Mouse (Mus musculus) embryonic facial prominence, embryonic 12.5 days (tissue): ENCODE data around the gene Ntng1. TPM values are rescaled to one million over a fixed set of nuclear protein-coding genes. Genes with fewer than 3 reads are reported as not detected.

Experiments used
- ATAC-seq: fragments of 200-750 bp; cut with Nextera tagmentation; 2 replicates; pipeline ENCODE4 v1.8.0; 2017; ENCODE audit not compliant: insufficient number of reproducible peaks, insufficient read depth, low FRiP score, low TSS enrichment
- H3K27ac ChIP-seq: fragments of 300-500 bp; sonication (generic); 2 replicates; pipeline ENCODE4 v1.5.1; 2016; ENCODE audit warnings: mild to moderate bottlenecking
- H3K27me3 ChIP-seq: fragments of 300-500 bp; sonication (generic); 2 replicates; pipeline ENCODE4 v1.6.1; 2016; ENCODE audit warnings: mild to moderate bottlenecking, moderate library complexity
- H3K36me3 ChIP-seq: fragments of 300-500 bp; sonication (generic); 2 replicates; pipeline ENCODE4 v1.6.1; 2016; ENCODE audit warnings: mild to moderate bottlenecking
- H3K4me1 ChIP-seq: fragments of 300-500 bp; sonication (generic); 2 replicates; pipeline ENCODE4 v1.6.1; 2016
- H3K4me2 ChIP-seq: fragments of 300-500 bp; sonication (generic); replicated peaks from 2 replicates; pipeline ENCODE4 v1.6.1; 2016; ENCODE audit warnings: mild to moderate bottlenecking, moderate library complexity
- H3K4me3 ChIP-seq: fragments of 300-500 bp; sonication (generic); 2 replicates; pipeline ENCODE4 v1.5.1; 2016; ENCODE audit warnings: mild to moderate bottlenecking
- H3K9ac ChIP-seq: fragments of 300-500 bp; sonication (generic); 2 replicates; pipeline ENCODE4 v1.6.1; 2016; ENCODE audit warnings: mild to moderate bottlenecking, moderate library complexity
- H3K9me3 ChIP-seq: fragments of 300-500 bp; sonication (generic); 2 replicates; pipeline ENCODE4 v1.6.1; 2016; ENCODE audit warnings: mild to moderate bottlenecking, moderate library complexity
- WGBS: fragments of 180-500 bp; shearing (Covaris S2); methylation state at CpG from one replicate; pipeline ENCODE4 v1.1.7; 2016; 5-methylcytosine and 5-hydroxymethylcytosine counted together
- polyA plus RNA-seq: library from polyadenylated mRNA; unstranded; fragments of >200 nt; fragmentation: Nextera tagmentation; extraction: Ambion mirVana; gene quantifications from 2 replicates; pipeline ENCODE4 v1.2.1, GENCODE M21; 2016

The Ntng1 gene
- polyA plus RNA-seq, 1 experiment from 2014 or later: 6.0 TPM

GRCm38 (mm10) chr3:110131043-110131891 is 12.5 kb downstream of the Ntng1 start:
- Histone ChIP-seq H3K9ac (no peak overlapping the region), H3K27me3 (no peaks in the 10 kb centered on the region), H3K4me1 (0 out of 2 replicates have a peak, but pooled peaks cover 4% of the 10 kb centered on the region), H3K9me3 (no peaks in the 10 kb centered on the region), H3K36me3 (no peaks in the 10 kb centered on the region), H3K4me3 (no peak overlapping the region), H3K4me2 (no peak overlapping the region), H3K27ac (no peak overlapping the region)
- 49% methylated on average over 18 of the region's 18 CpGs for WGBS
- no peak for ATAC-seq

- Histone ChIP-seq H3K9ac (no peak overlapping the region), H3K36me3 (no peaks in the 10 kb centered on the region), H3K27me3 (no peaks in the 10 kb centered on the region), H3K4me2 (no peak overlapping the region), H3K27ac (no peak overlapping the region), H3K4me3 (no peak overlapping the region), H3K9me3 (no peaks in the 10 kb centered on the region), H3K4me1 (0 out of 2 replicates have a peak, but pooled peaks cover 4% of the 10 kb centered on the region)
- 67% methylated on average over 6 of the region's 6 CpGs for WGBS
- ATAC-seq: no peak
Measured at GRCm38 (mm10) chr3:110129607-110130006, 14.2 kb downstream of the Ntng1 start.

- Histone ChIP-seq H3K4me2 (no peak overlapping the region), H3K9me3 (no peaks in the 10 kb centered on the region), H3K36me3 (no peaks in the 10 kb centered on the region), H3K27ac (no peak overlapping the region), H3K27me3 (no peaks in the 10 kb centered on the region), H3K4me3 (no peak overlapping the region), H3K4me1 (no peaks in the 10 kb centered on the region), H3K9ac (no peak overlapping the region)
- no peak for ATAC-seq
- 36% methylated on average over 2 of the region's 2 CpGs for WGBS
Measured at GRCm38 (mm10) chr3:110105982-110106381, 37.8 kb downstream of the Ntng1 start.

GRCm38 (mm10) chr3:110094407-110094806 is 49.4 kb downstream of the Ntng1 start:
- Histone ChIP-seq H3K9ac (no peak overlapping the region), H3K4me3 (no peak overlapping the region), H3K4me2 (no peak overlapping the region), H3K27ac (no peak overlapping the region), H3K27me3 (no peaks in the 10 kb centered on the region), H3K9me3 (no peaks in the 10 kb centered on the region), H3K36me3 (no peaks in the 10 kb centered on the region), H3K4me1 (no peaks in the 10 kb centered on the region)
- no peak for ATAC-seq
- WGBS: 84% methylated on average over 2 of the region's 2 CpGs

GRCm38 (mm10) chr3:110094003-110094402 is 49.8 kb downstream of the Ntng1 start:
- no peaks in the 10 kb centered on the region for H3K27me3 ChIP-seq
- ATAC-seq: no peak
- H3K9me3 ChIP-seq: no peaks in the 10 kb centered on the region
- no peaks in the 10 kb centered on the region for H3K4me1 ChIP-seq
- no peak overlapping the region for H3K27ac ChIP-seq
- no peaks in the 10 kb centered on the region for H3K36me3 ChIP-seq
- H3K4me3 ChIP-seq: no peak overlapping the region
- WGBS: 72% methylated on average over 3 of the region's 3 CpGs
- H3K9ac ChIP-seq: no peak overlapping the region
- H3K4me2 ChIP-seq: no peak overlapping the region

- Histone ChIP-seq H3K4me2 (no peak overlapping the region), H3K36me3 (no peaks in the 10 kb centered on the region), H3K27ac (no peak overlapping the region), H3K27me3 (no peaks in the 10 kb centered on the region), H3K9me3 (no peaks in the 10 kb centered on the region), H3K4me3 (no peak overlapping the region), H3K9ac (no peak overlapping the region), H3K4me1 (no peaks in the 10 kb centered on the region)
- WGBS: 81% methylated on average over 3 of the region's 3 CpGs
- ATAC-seq: no peak
Measured at GRCm38 (mm10) chr3:110092521-110092920, 51.3 kb downstream of the Ntng1 start.

- no peak overlapping the region for H3K9ac ChIP-seq
- no peak overlapping the region for H3K4me3 ChIP-seq
- WGBS: 84% methylated on average over 6 of the region's 6 CpGs
- no peaks in the 10 kb centered on the region for H3K9me3 ChIP-seq
- H3K27me3 ChIP-seq: no peaks in the 10 kb centered on the region
- H3K27ac ChIP-seq: no peak overlapping the region
- H3K4me2 ChIP-seq: no peak overlapping the region
- no peak for ATAC-seq
- no peaks in the 10 kb centered on the region for H3K36me3 ChIP-seq
- no peaks in the 10 kb centered on the region for H3K4me1 ChIP-seq
Measured at GRCm38 (mm10) chr3:110087189-110087588, 56.6 kb downstream of the Ntng1 start.

- H3K27me3 ChIP-seq: no peaks in the 10 kb centered on the region
- no peak for ATAC-seq
- WGBS: 71% methylated on average over 2 of the region's 2 CpGs
- no peak overlapping the region for H3K27ac ChIP-seq
- no peak overlapping the region for H3K4me3 ChIP-seq
- no peaks in the 10 kb centered on the region for H3K4me1 ChIP-seq
- no peaks in the 10 kb centered on the region for H3K9me3 ChIP-seq
- H3K9ac ChIP-seq: no peak overlapping the region
- no peak overlapping the region for H3K4me2 ChIP-seq
- H3K36me3 ChIP-seq: no peaks in the 10 kb centered on the region
Measured at GRCm38 (mm10) chr3:110085336-110085735, 58.5 kb downstream of the Ntng1 start.

GRCm38 (mm10) chr3:110064709-110065256 is 79.0 kb downstream of the Ntng1 start:
- Histone ChIP-seq H3K9ac (no peak overlapping the region), H3K27ac (no peak overlapping the region), H3K9me3 (no peaks in the 10 kb centered on the region), H3K4me1 (no peaks in the 10 kb centered on the region), H3K4me2 (no peak overlapping the region), H3K36me3 (no peaks in the 10 kb centered on the region), H3K27me3 (no peaks in the 10 kb centered on the region), H3K4me3 (no peak overlapping the region)
- WGBS: 82% methylated on average over 6 of the region's 6 CpGs
- ATAC-seq: no peak

GRCm38 (mm10) chr3:110055915-110056314 is 87.9 kb downstream of the Ntng1 start:
- H3K27me3 ChIP-seq: no peaks in the 10 kb centered on the region
- no peak overlapping the region for H3K4me3 ChIP-seq
- no peak overlapping the region for H3K9ac ChIP-seq
- no peak overlapping the region for H3K27ac ChIP-seq
- 67% methylated on average over 6 of the region's 6 CpGs for WGBS
- H3K4me1 ChIP-seq: no peaks in the 10 kb centered on the region
- no peaks in the 10 kb centered on the region for H3K9me3 ChIP-seq
- ATAC-seq: no peak
- no peak overlapping the region for H3K4me2 ChIP-seq
- no peaks in the 10 kb centered on the region for H3K36me3 ChIP-seq

GRCm38 (mm10) chr3:110055433-110055832 is 88.4 kb downstream of the Ntng1 start:
- no peaks in the 10 kb centered on the region for H3K4me1 ChIP-seq
- H3K4me3 ChIP-seq: no peak overlapping the region
- no peaks in the 10 kb centered on the region for H3K36me3 ChIP-seq
- WGBS: 85% methylated on average over 6 of the region's 6 CpGs
- H3K4me2 ChIP-seq: no peak overlapping the region
- no peaks in the 10 kb centered on the region for H3K27me3 ChIP-seq
- H3K27ac ChIP-seq: no peak overlapping the region
- no peak for ATAC-seq
- H3K9me3 ChIP-seq: no peaks in the 10 kb centered on the region
- no peak overlapping the region for H3K9ac ChIP-seq

- Histone ChIP-seq H3K4me1 (no peaks in the 10 kb centered on the region), H3K27ac (no peak overlapping the region), H3K4me3 (no peak overlapping the region), H3K36me3 (no peaks in the 10 kb centered on the region), H3K27me3 (no peaks in the 10 kb centered on the region), H3K9me3 (no peaks in the 10 kb centered on the region), H3K9ac (no peak overlapping the region), H3K4me2 (no peak overlapping the region)
- 90% methylated on average over 2 of the region's 2 CpGs for WGBS
- no peak for ATAC-seq
Measured at GRCm38 (mm10) chr3:110054125-110054524, 89.7 kb downstream of the Ntng1 start.
